Mouse (Mus musculus): ENCODE data around the gene Tshz2. TPM values are rescaled to one million over a fixed set of nuclear protein-coding genes. Genes with fewer than 3 reads are reported as not detected.
"Not testable (repeated sequence)": the region's sequence is repeated elsewhere in the genome, so short reads cannot be mapped to it uniquely, and the experiment has no call there.

The Tshz2 gene
- polyA plus RNA-seq, 1 experiment from 2014 or later, result 5.3 TPM

DNA sequence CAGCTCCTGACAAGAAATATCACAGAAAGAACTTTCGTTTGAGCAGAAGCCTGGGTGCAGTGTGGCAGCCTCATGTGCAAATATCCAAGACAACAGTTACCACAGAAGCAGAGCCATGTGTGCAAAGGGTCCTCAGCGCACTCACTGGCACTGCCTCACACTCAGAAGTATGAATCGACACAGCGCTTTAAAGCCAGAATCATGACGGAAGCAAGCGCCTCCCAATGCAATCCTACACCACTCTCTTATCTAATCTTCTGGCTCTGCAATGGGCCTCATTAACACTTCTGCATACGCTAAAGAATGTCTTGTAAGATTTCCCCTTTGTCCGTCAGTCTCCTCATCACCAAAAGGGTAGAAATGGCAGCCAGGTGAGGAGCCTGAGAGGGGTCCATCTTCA is 133.4 kb downstream of the Tshz2 start:
- Histone ChIP-seq H3K27ac (ENCODE audit: low read depth, low read length) (no peak overlapping the region), H3K4me2 (peak overlapping the region; percentile 4; the same call in 1 of the 2 replicates), H3K36me3 (ENCODE audit: control insufficient read depth, insufficient read depth, low read length) (no peaks in the 10 kb centered on the region), H3K9ac (ENCODE audit: low read depth, low read length) (no peak overlapping the region), H3K9me3 (replicated peaks; ENCODE audit: control insufficient read depth, low read length) (no peaks in the 10 kb centered on the region), H3K4me3 (ENCODE audit: low read depth, low read length) (no peak overlapping the region), H3K27me3 (ENCODE audit: control insufficient read depth, insufficient read depth, low read length) (no peaks in the 10 kb centered on the region; the same call in 1 of the 2 replicates), H3K4me1 (ENCODE audit: control insufficient read depth, insufficient read depth, low read length) (peaks cover 5% of the 10 kb centered on the region)
- ATAC-seq (replicated peaks; ENCODE audit: insufficient number of reproducible peaks, low FRiP score, low TSS enrichment), result no peak
- 25% methylated on average over 8 of the region's 8 CpGs for WGBS (ENCODE audit: insufficient replicate concordance)

DNA sequence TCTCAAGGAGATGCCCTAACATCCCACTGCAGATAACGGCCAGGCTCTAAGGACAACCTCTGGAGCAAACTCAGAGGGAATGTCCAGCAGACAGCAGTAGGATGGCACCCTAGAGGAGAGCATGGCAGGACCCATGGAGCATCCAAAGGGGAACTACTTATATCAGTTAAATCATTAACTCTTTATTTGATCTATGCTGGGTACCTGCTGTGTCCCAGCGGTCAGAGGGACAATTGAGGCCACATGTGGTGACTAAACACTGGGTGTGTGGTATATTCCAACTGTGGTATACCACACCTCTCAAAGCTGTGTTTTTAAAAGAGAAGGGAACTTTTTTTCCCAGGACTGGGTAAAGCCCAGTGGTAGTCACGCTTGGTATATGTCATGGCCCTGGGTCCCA is 134.5 kb downstream of the Tshz2 start:
- Histone ChIP-seq H3K27ac (ENCODE audit: low read depth, low read length) (no peak overlapping the region), H3K27me3 (ENCODE audit: control insufficient read depth, insufficient read depth, low read length) (no peaks in the 10 kb centered on the region; the same call in 1 of the 2 replicates), H3K4me3 (ENCODE audit: low read depth, low read length) (no peak overlapping the region), H3K36me3 (ENCODE audit: control insufficient read depth, insufficient read depth, low read length) (no peaks in the 10 kb centered on the region), H3K4me2 (no peak overlapping the region), H3K9ac (ENCODE audit: low read depth, low read length) (no peak overlapping the region), H3K9me3 (replicated peaks; ENCODE audit: control insufficient read depth, low read length) (no peaks in the 10 kb centered on the region), H3K4me1 (ENCODE audit: control insufficient read depth, insufficient read depth, low read length) (peaks cover 5% of the 10 kb centered on the region)
- 76% methylated on average over 3 of the region's 3 CpGs for WGBS (ENCODE audit: insufficient replicate concordance)
- ATAC-seq (replicated peaks; ENCODE audit: insufficient number of reproducible peaks, low FRiP score, low TSS enrichment), result no peak

DNA sequence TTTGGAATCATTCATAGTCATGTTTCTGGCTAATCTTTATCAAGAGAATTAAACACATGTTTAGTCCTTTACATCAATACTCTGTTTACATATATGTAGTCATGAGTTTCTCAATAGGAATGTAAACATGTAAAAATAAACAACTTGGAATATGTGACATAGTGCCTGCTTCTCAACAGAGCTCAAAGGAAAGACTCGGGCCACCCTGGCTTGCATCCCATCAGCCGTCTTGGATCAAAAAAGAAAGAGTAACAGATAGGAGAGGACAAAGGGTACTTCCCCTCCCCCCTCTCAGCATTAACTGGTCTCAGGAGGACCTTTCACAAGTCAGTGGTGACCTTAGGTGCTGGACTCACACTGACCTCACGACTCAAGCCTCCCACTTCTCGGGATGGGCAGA is 142.3 kb downstream of the Tshz2 start:
- H3K36me3 ChIP-seq (ENCODE audit: control insufficient read depth, insufficient read depth, low read length), result no peaks in the 10 kb centered on the region
- 56% methylated on average over 4 of the region's 4 CpGs for WGBS (ENCODE audit: insufficient replicate concordance)
- no peaks in the 10 kb centered on the region for H3K27me3 ChIP-seq (ENCODE audit: control insufficient read depth, insufficient read depth, low read length)
- no peak for ATAC-seq (replicated peaks; ENCODE audit: insufficient number of reproducible peaks, low FRiP score, low TSS enrichment)
- H3K4me3 ChIP-seq (ENCODE audit: low read depth, low read length), result no peak overlapping the region
- no peak overlapping the region for H3K9ac ChIP-seq (ENCODE audit: low read depth, low read length)
- H3K4me2 ChIP-seq, result no peak overlapping the region
- no peak overlapping the region for H3K27ac ChIP-seq (ENCODE audit: low read depth, low read length)
- H3K9me3 ChIP-seq (replicated peaks; ENCODE audit: control insufficient read depth, low read length), result no peaks in the 10 kb centered on the region
- 0 out of 2 replicates have a peak, but pooled peaks cover 8% of the 10 kb centered on the region for H3K4me1 ChIP-seq (ENCODE audit: control insufficient read depth, insufficient read depth, low read length)

DNA sequence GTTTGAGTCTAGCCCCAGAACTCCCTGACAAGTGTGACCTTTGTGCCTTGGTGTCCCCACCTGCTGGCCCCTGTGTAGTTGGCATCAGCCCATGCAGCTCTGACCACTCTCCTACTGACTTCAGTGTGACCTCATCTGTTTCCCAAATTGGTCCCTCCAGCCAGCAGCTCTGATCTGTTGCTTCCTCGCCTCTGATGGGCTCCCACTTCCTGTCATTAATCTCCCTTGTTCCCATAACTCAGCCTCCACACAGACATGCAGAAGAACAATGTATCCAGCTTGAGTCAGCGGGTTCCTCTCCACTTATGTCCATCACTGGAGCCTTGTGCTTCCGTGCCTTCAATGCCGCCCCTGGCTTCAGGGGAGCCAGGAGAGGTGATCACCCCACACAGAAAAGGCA is 144.4 kb downstream of the Tshz2 start:
- H3K27me3 ChIP-seq (ENCODE audit: control insufficient read depth, insufficient read depth, low read length), result no peaks in the 10 kb centered on the region
- 42% methylated on average over 4 of the region's 4 CpGs for WGBS (ENCODE audit: insufficient replicate concordance)

DNA sequence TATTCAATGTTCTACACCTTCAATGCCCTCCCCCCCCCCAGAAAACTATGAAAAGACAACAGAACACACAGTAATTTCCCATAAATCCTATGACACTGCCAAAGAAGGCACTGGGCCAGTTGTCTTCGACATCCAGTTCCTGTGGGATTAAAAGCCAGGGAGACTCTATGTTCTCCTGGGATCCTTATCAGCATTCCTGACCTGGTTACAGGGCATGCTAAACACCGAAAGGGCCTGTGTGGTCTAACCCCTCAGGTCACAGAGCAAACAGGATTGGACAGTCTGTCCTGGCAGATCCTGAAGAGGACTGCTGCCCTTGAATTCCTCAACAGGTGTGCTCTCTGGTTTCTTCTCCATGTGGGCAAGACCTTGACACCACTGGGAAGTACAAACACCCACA is 145.0 kb downstream of the Tshz2 start:
- Histone ChIP-seq H3K4me3 (ENCODE audit: low read depth, low read length) (no peak overlapping the region), H3K4me1 (ENCODE audit: control insufficient read depth, insufficient read depth, low read length) (0 out of 2 replicates have a peak, but pooled peaks cover 8% of the 10 kb centered on the region), H3K27me3 (ENCODE audit: control insufficient read depth, insufficient read depth, low read length) (no peaks in the 10 kb centered on the region), H3K27ac (ENCODE audit: low read depth, low read length) (no peak overlapping the region), H3K9ac (ENCODE audit: low read depth, low read length) (no peak overlapping the region), H3K4me2 (no peak overlapping the region), H3K36me3 (ENCODE audit: control insufficient read depth, insufficient read depth, low read length) (no peaks in the 10 kb centered on the region), H3K9me3 (replicated peaks; ENCODE audit: control insufficient read depth, low read length) (no peaks in the 10 kb centered on the region)
- WGBS (ENCODE audit: insufficient replicate concordance), result 31% methylated on average over 2 of the region's 2 CpGs
- no peak for ATAC-seq (replicated peaks; ENCODE audit: insufficient number of reproducible peaks, low FRiP score, low TSS enrichment)

More for the DNA sequence above, 144.4 kb downstream of the Tshz2 start:
- Histone ChIP-seq H3K36me3 (ENCODE audit: control insufficient read depth, insufficient read depth, low read length) (no peaks in the 10 kb centered on the region), H3K9ac (ENCODE audit: low read depth, low read length) (no peak overlapping the region), H3K4me3 (ENCODE audit: low read depth, low read length) (no peak overlapping the region), H3K4me1 (ENCODE audit: control insufficient read depth, insufficient read depth, low read length) (0 out of 2 replicates have a peak, but pooled peaks cover 8% of the 10 kb centered on the region), H3K27ac (ENCODE audit: low read depth, low read length) (no peak overlapping the region), H3K4me2 (no peak overlapping the region), H3K9me3 (replicated peaks; ENCODE audit: control insufficient read depth, low read length) (no peaks in the 10 kb centered on the region)
- ATAC-seq (replicated peaks; ENCODE audit: insufficient number of reproducible peaks, low FRiP score, low TSS enrichment), result no peak

DNA sequence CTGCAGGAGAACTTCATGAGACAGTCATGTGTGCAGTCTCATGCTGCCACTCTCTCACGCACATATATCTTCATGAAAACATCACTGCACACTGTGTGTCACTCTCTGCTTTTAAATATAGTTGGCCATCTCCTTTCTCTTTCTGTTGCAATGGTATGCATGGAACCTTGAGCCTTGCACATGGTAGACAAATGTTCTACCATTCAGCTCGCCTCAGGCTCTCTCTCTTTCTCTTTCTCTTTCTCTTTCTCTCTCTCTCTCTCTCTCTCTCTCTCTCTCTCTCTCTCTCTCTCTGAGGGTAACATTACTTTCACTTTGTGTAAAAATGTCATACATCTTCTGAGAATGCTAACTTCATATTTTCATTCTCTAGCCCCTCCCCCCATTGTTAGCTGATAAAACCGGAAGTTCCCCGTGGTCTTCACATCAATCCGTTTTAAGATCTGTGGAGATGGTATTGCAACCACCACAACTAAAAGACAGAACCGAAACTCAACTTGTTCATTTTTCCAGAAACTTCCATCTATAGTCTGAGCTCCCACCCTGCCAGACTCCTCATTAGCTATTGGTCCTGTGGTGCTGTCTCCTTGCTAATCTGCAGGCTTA is 146.0 kb downstream of the Tshz2 start:
- Histone ChIP-seq H3K9ac (ENCODE audit: low read depth, low read length) (no peak overlapping the region), H3K4me3 (ENCODE audit: low read depth, low read length) (no peak overlapping the region), H3K36me3 (ENCODE audit: control insufficient read depth, insufficient read depth, low read length) (no peaks in the 10 kb centered on the region), H3K27ac (ENCODE audit: low read depth, low read length) (no peak overlapping the region), H3K4me1 (ENCODE audit: control insufficient read depth, insufficient read depth, low read length) (peaks cover 16% of the 10 kb centered on the region), H3K27me3 (ENCODE audit: control insufficient read depth, insufficient read depth, low read length) (no peaks in the 10 kb centered on the region), H3K9me3 (replicated peaks; ENCODE audit: control insufficient read depth, low read length) (no peaks in the 10 kb centered on the region), H3K4me2 (no peak overlapping the region)
- WGBS (ENCODE audit: insufficient replicate concordance), result 81% methylated on average over 6 of the region's 6 CpGs
- ATAC-seq (replicated peaks; ENCODE audit: insufficient number of reproducible peaks, low FRiP score, low TSS enrichment), result no peak

DNA sequence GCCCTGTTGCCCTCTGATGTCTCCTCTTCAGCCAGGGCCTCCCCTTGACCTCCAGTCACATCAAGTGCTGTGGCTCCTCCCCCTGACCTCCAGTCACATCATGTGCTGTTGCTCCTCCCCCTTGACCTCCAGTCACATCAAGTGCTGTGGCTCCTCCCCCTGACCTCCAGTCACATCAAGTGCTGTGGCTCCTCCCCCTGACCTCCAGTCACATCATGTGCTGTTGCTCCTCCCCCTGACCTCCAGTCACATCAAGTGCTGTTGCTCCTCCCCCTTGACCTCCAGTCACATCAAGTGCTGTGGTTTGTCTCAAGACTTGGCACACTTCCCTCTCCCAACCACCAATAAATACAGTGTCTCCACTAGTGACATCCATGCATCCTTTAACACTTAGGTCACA is 148.9 kb downstream of the Tshz2 start:
- H3K27me3 ChIP-seq (ENCODE audit: control insufficient read depth, insufficient read depth, low read length); H3K9ac ChIP-seq (ENCODE audit: low read depth, low read length); H3K4me2 ChIP-seq; H3K9me3 ChIP-seq (replicated peaks; ENCODE audit: control insufficient read depth, low read length); ATAC-seq (replicated peaks; ENCODE audit: insufficient number of reproducible peaks, low FRiP score, low TSS enrichment); H3K36me3 ChIP-seq (ENCODE audit: control insufficient read depth, insufficient read depth, low read length); H3K4me3 ChIP-seq (ENCODE audit: low read depth, low read length); H3K27ac ChIP-seq (ENCODE audit: low read depth, low read length): not testable (repeated sequence)
- peaks cover 20% of the 10 kb centered on the region for H3K4me1 ChIP-seq (ENCODE audit: control insufficient read depth, insufficient read depth, low read length)

DNA sequence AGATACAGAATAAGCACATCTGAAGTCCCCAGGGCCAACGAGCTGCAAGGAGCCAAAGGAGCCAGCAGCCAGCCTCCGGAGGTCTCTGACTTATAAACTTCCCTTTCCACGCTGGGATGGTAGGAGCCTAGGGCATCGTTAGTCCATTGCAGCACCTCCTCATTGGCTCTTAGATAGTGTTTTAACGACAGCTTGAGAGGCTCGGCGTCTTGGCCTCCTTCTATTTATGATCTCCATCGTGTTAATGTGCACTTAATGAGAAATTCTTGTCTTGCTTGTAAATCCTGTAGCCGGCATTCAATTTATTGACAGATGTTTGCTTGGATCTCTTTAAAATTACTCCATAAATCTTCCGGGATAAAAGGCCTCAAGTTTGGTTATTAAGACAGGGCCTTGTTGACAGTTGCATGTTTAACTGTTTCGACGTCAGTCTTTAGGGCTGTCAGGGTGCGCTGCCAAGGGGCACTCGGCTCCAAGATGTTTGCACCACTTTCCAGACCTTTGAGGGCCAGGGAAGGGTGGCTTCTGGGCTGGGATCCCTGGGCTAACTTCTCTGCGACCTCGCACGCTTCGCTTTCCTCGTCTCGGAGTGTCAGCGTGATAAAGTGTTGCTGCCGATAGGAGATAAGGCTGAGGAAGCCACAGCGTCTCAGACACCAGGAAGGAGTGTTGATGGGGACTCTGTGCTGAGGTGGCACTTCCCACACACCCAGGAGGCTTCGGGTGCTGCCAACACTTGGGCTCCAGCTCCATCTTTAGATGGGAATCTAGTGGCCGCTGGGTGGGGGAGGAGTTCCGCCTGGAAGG is 150.3 kb downstream of the Tshz2 start:
- peak; percentile 31; the same call in 1 of the 2 replicates for ATAC-seq (replicated peaks; ENCODE audit: insufficient number of reproducible peaks, low FRiP score, low TSS enrichment)
- Histone ChIP-seq H3K27ac (ENCODE audit: low read depth, low read length) (no peak overlapping the region), H3K4me1 (ENCODE audit: control insufficient read depth, insufficient read depth, low read length) (peaks cover 17% of the 10 kb centered on the region), H3K36me3 (ENCODE audit: control insufficient read depth, insufficient read depth, low read length) (no peaks in the 10 kb centered on the region), H3K27me3 (ENCODE audit: control insufficient read depth, insufficient read depth, low read length) (no peaks in the 10 kb centered on the region), H3K9me3 (replicated peaks; ENCODE audit: control insufficient read depth, low read length) (no peaks in the 10 kb centered on the region), H3K4me3 (ENCODE audit: low read depth, low read length) (no peak overlapping the region), H3K4me2 (peak overlapping the region; percentile 30), H3K9ac (ENCODE audit: low read depth, low read length) (no peak overlapping the region)
- WGBS (ENCODE audit: insufficient replicate concordance), result 30% methylated on average over 26 of the region's 26 CpGs

Data from heart, embryonic 11.5 days (tissue).